Mouse (Mus musculus): Measurements from ENCODE around the gene Ablim2. TPM values are rescaled to one million over a fixed set of nuclear protein-coding genes. Genes with fewer than 3 reads are reported as not detected.

Gene Ablim2
- polyA plus RNA-seq, 1 experiment from 2014 or later = 16.3 TPM

- H3K27ac ChIP-seq (ENCODE audit: low read length) = no peak overlapping the region
- H3K4me2 ChIP-seq (ENCODE audit: low read length) = no peak overlapping the region
- H3K36me3 ChIP-seq (ENCODE audit: control insufficient read depth, insufficient read depth) = no peaks in the 10 kb centered on the region
- H3K27me3 ChIP-seq (replicated peaks; ENCODE audit: control insufficient read depth, insufficient read depth, low read length) = no peaks in the 10 kb centered on the region
- H3K4me1 ChIP-seq (replicated peaks; ENCODE audit: control insufficient read depth, insufficient read depth, low read length) = peaks cover 44% of the 10 kb centered on the region
- H3K4me3 ChIP-seq (replicated peaks; ENCODE audit: low read length) = no peak overlapping the region
- no peaks in the 10 kb centered on the region for H3K9me3 ChIP-seq (ENCODE audit: control insufficient read depth, low read length)
- WGBS = 38% methylated on average over 10 of the region's 10 CpGs
- ATAC-seq = no peak
- no peak overlapping the region for H3K9ac ChIP-seq (replicated peaks; ENCODE audit: low read depth, low read length)
Observed at GRCm38 (mm10) chr5:35900401-35901225, 142.9 kb downstream of the Ablim2 start.

- 49% methylated on average over 12 of the region's 12 CpGs for WGBS
- no peak overlapping the region for H3K4me2 ChIP-seq (ENCODE audit: low read length)
- H3K36me3 ChIP-seq (ENCODE audit: control insufficient read depth, insufficient read depth) = no peaks in the 10 kb centered on the region
- no peaks in the 10 kb centered on the region for H3K27me3 ChIP-seq (replicated peaks; ENCODE audit: control insufficient read depth, insufficient read depth, low read length)
- H3K27ac ChIP-seq (ENCODE audit: low read length) = no peak overlapping the region
- H3K9ac ChIP-seq (replicated peaks; ENCODE audit: low read depth, low read length) = no peak overlapping the region
- H3K4me1 ChIP-seq (replicated peaks; ENCODE audit: control insufficient read depth, insufficient read depth, low read length) = peaks cover 42% of the 10 kb centered on the region
- H3K4me3 ChIP-seq (replicated peaks; ENCODE audit: low read length) = no peak overlapping the region
- ATAC-seq = no peak; the same call in 1 of the 2 replicates
- no peaks in the 10 kb centered on the region for H3K9me3 ChIP-seq (ENCODE audit: control insufficient read depth, low read length)
Observed at GRCm38 (mm10) chr5:35901226-35901809, 143.6 kb downstream of the Ablim2 start.

- no peak overlapping the region for H3K4me2 ChIP-seq (ENCODE audit: low read length)
- H3K27ac ChIP-seq (ENCODE audit: low read length) = no peak overlapping the region
- H3K4me1 ChIP-seq (replicated peaks; ENCODE audit: control insufficient read depth, insufficient read depth, low read length) = peaks cover 40% of the 10 kb centered on the region
- no peak overlapping the region for H3K9ac ChIP-seq (replicated peaks; ENCODE audit: low read depth, low read length)
- H3K36me3 ChIP-seq (ENCODE audit: control insufficient read depth, insufficient read depth) = no peaks in the 10 kb centered on the region
- no peak for ATAC-seq
- no peaks in the 10 kb centered on the region for H3K9me3 ChIP-seq (ENCODE audit: control insufficient read depth, low read length)
- no peak overlapping the region for H3K4me3 ChIP-seq (replicated peaks; ENCODE audit: low read length)
- H3K27me3 ChIP-seq (replicated peaks; ENCODE audit: control insufficient read depth, insufficient read depth, low read length) = no peaks in the 10 kb centered on the region
- WGBS = 81% methylated on average over 8 of the region's 8 CpGs
Observed at GRCm38 (mm10) chr5:35903456-35903855, 145.8 kb downstream of the Ablim2 start.

GRCm38 (mm10) chr5:35905283-35905682 lies 147.6 kb downstream of the Ablim2 start:
- Histone ChIP-seq H3K27ac (ENCODE audit: low read length) (no peak overlapping the region), H3K27me3 (replicated peaks; ENCODE audit: control insufficient read depth, insufficient read depth, low read length) (no peaks in the 10 kb centered on the region), H3K4me3 (replicated peaks; ENCODE audit: low read length) (no peak overlapping the region), H3K9me3 (ENCODE audit: control insufficient read depth, low read length) (no peaks in the 10 kb centered on the region), H3K4me2 (ENCODE audit: low read length) (no peak overlapping the region), H3K36me3 (ENCODE audit: control insufficient read depth, insufficient read depth) (no peaks in the 10 kb centered on the region), H3K9ac (replicated peaks; ENCODE audit: low read depth, low read length) (no peak overlapping the region), H3K4me1 (replicated peaks; ENCODE audit: control insufficient read depth, insufficient read depth, low read length) (peaks cover 49% of the 10 kb centered on the region)
- whole genome bisulfite sequencing = 42% methylated on average over 8 of the region's 8 CpGs
- ATAC-seq = no peak

- Histone ChIP-seq H3K27me3 (replicated peaks; ENCODE audit: control insufficient read depth, insufficient read depth, low read length) (no peaks in the 10 kb centered on the region), H3K4me3 (replicated peaks; ENCODE audit: low read length) (no peak overlapping the region), H3K4me2 (ENCODE audit: low read length) (no peak overlapping the region), H3K9me3 (ENCODE audit: control insufficient read depth, low read length) (no peaks in the 10 kb centered on the region), H3K4me1 (replicated peaks; ENCODE audit: control insufficient read depth, insufficient read depth, low read length) (peaks cover 38% of the 10 kb centered on the region), H3K27ac (ENCODE audit: low read length) (no peak overlapping the region), H3K9ac (replicated peaks; ENCODE audit: low read depth, low read length) (no peak overlapping the region), H3K36me3 (ENCODE audit: control insufficient read depth, insufficient read depth) (no peaks in the 10 kb centered on the region)
- ATAC-seq = no peak
- WGBS = 90% methylated on average over 4 of the region's 4 CpGs
Observed at GRCm38 (mm10) chr5:35907090-35907489, 149.4 kb downstream of the Ablim2 start.

- Histone ChIP-seq H3K36me3 (ENCODE audit: control insufficient read depth, insufficient read depth) (no peaks in the 10 kb centered on the region), H3K4me1 (replicated peaks; ENCODE audit: control insufficient read depth, insufficient read depth, low read length) (peaks cover 38% of the 10 kb centered on the region), H3K27ac (ENCODE audit: low read length) (peak overlapping the region; percentile 62), H3K9me3 (ENCODE audit: control insufficient read depth, low read length) (no peaks in the 10 kb centered on the region), H3K9ac (replicated peaks; ENCODE audit: low read depth, low read length) (no peak overlapping the region), H3K4me2 (ENCODE audit: low read length) (no peak overlapping the region), H3K27me3 (replicated peaks; ENCODE audit: control insufficient read depth, insufficient read depth, low read length) (no peaks in the 10 kb centered on the region), H3K4me3 (replicated peaks; ENCODE audit: low read length) (no peak overlapping the region)
- WGBS = 36% methylated on average over 15 of the region's 15 CpGs
- ATAC-seq = peak; percentile 85
Observed at GRCm38 (mm10) chr5:35907633-35908426, 150.2 kb downstream of the Ablim2 start.

- no peak overlapping the region for H3K4me2 ChIP-seq (ENCODE audit: low read length)
- ATAC-seq = 0 out of 2 replicates have a peak, but pooled peaks have one; percentile 10
- no peak overlapping the region for H3K4me3 ChIP-seq (replicated peaks; ENCODE audit: low read length)
- H3K4me1 ChIP-seq (replicated peaks; ENCODE audit: control insufficient read depth, insufficient read depth, low read length) = peaks cover 38% of the 10 kb centered on the region
- H3K36me3 ChIP-seq (ENCODE audit: control insufficient read depth, insufficient read depth) = no peaks in the 10 kb centered on the region
- 72% methylated on average over 13 of the region's 13 CpGs for WGBS
- no peak overlapping the region for H3K9ac ChIP-seq (replicated peaks; ENCODE audit: low read depth, low read length)
- H3K27ac ChIP-seq (ENCODE audit: low read length) = peak overlapping the region; percentile 62
- H3K9me3 ChIP-seq (ENCODE audit: control insufficient read depth, low read length) = no peaks in the 10 kb centered on the region
- H3K27me3 ChIP-seq (replicated peaks; ENCODE audit: control insufficient read depth, insufficient read depth, low read length) = no peaks in the 10 kb centered on the region
Observed at GRCm38 (mm10) chr5:35908626-35909443, 151.2 kb downstream of the Ablim2 start.

- H3K9ac ChIP-seq (replicated peaks; ENCODE audit: low read depth, low read length) = no peak overlapping the region
- no peak overlapping the region for H3K4me2 ChIP-seq (ENCODE audit: low read length)
- WGBS = 66% methylated on average over 12 of the region's 12 CpGs
- no peaks in the 10 kb centered on the region for H3K27me3 ChIP-seq (replicated peaks; ENCODE audit: control insufficient read depth, insufficient read depth, low read length)
- H3K27ac ChIP-seq (ENCODE audit: low read length) = no peak overlapping the region
- H3K4me1 ChIP-seq (replicated peaks; ENCODE audit: control insufficient read depth, insufficient read depth, low read length) = peaks cover 46% of the 10 kb centered on the region
- H3K9me3 ChIP-seq (ENCODE audit: control insufficient read depth, low read length) = no peaks in the 10 kb centered on the region
- no peak overlapping the region for H3K4me3 ChIP-seq (replicated peaks; ENCODE audit: low read length)
- no peak for ATAC-seq
- no peaks in the 10 kb centered on the region for H3K36me3 ChIP-seq (ENCODE audit: control insufficient read depth, insufficient read depth)
Observed at GRCm38 (mm10) chr5:35915629-35916300, 158.1 kb downstream of the Ablim2 start.

Measured in forebrain, embryonic 16.5 days (tissue).